Mouse (Mus musculus) CD4-positive helper T cell, adult 2 months (primary cell): ENCODE measurements at regions not wholly inside any gene's neighbourhood (a gene's known extent, or its start where the extent isn't known, plus 50 kb on each side); places are given as distances from the start of the nearest gene placed in this dataset.

Experiments used
- DNase-seq: peaks from one replicate; pipeline ENCODE4 v3.0.0-alpha.2; 2012; ENCODE audit warnings: low read depth, missing footprints, low spot score

GRCm38 (mm10) chr12:15979233-15979632, 162.5 kb upstream of the Trib2 start:
- DNase-seq = no peak

- DNase-seq = peak; percentile 67
Measured at GRCm38 (mm10) chr12:15971786-15972185, 155.1 kb upstream of the Trib2 start.

GRCm38 (mm10) chr12:15970262-15970661, 153.5 kb upstream of the Trib2 start:
- DNase-seq = peak; percentile 10

- peak; percentile 67 for DNase-seq
Measured at GRCm38 (mm10) chr12:15967550-15968102, 150.9 kb upstream of the Trib2 start.

- DNase-seq = no peak
Measured at GRCm38 (mm10) chr12:15966631-15967030, 149.9 kb upstream of the Trib2 start.

- no peak for DNase-seq
Measured at GRCm38 (mm10) chr12:15965921-15966320, 149.2 kb upstream of the Trib2 start.

GRCm38 (mm10) chr12:15964073-15964472, 147.4 kb upstream of the Trib2 start:
- no peak for DNase-seq

- DNase-seq = no peak
Measured at GRCm38 (mm10) chr12:15961834-15962233, 145.1 kb upstream of the Trib2 start.

- DNase-seq = no peak
Measured at GRCm38 (mm10) chr12:15937443-15938237, 120.9 kb upstream of the Trib2 start.

- DNase-seq = peak; percentile 54
Measured at GRCm38 (mm10) chr12:15932067-15932466, 115.3 kb upstream of the Trib2 start.

- DNase-seq = no peak
Measured at GRCm38 (mm10) chr12:15931535-15931934, 114.8 kb upstream of the Trib2 start.

GRCm38 (mm10) chr12:15930155-15930554, 113.4 kb upstream of the Trib2 start:
- DNase-seq = peak; percentile 59

- peak; percentile 9 for DNase-seq
Measured at GRCm38 (mm10) chr12:15929541-15929940, 112.8 kb upstream of the Trib2 start.

GRCm38 (mm10) chr12:15918291-15918690, 101.6 kb upstream of the Trib2 start:
- DNase-seq = no peak

GRCm38 (mm10) chr12:15912959-15913358, 96.2 kb upstream of the Trib2 start:
- DNase-seq = no peak

- DNase-seq = no peak
Measured at GRCm38 (mm10) chr12:15912491-15912890, 95.8 kb upstream of the Trib2 start.

- no peak for DNase-seq
Measured at GRCm38 (mm10) chr12:15911254-15911991, 94.7 kb upstream of the Trib2 start.

GRCm38 (mm10) chr12:15897539-15897938, 80.8 kb upstream of the Trib2 start:
- no peak for DNase-seq

- DNase-seq = peak; percentile 70
Measured at GRCm38 (mm10) chr12:15896511-15896910, 79.8 kb upstream of the Trib2 start.

- no peak for DNase-seq
Measured at GRCm38 (mm10) chr12:15895215-15895614, 78.5 kb upstream of the Trib2 start.

- no peak for DNase-seq
Measured at GRCm38 (mm10) chr12:15890591-15890990, 73.9 kb upstream of the Trib2 start.

- DNase-seq = no peak
Measured at GRCm38 (mm10) chr12:15879907-15880430, 63.2 kb upstream of the Trib2 start.
